Mouse (Mus musculus) liver, embryonic 14.5 days (tissue): ENCODE data around the gene Zbtb34. TPM values are rescaled to one million over a fixed set of nuclear protein-coding genes. Genes with fewer than 3 reads are reported as not detected.

Experiments
- ATAC-seq: fragments of 200-750 bp; cut with Nextera tagmentation; 2 replicates; pipeline ENCODE4 v1.8.0; 2017; ENCODE audit warnings: moderate number of reproducible peaks, mild to moderate bottlenecking, moderate library complexity; ENCODE audit not compliant: insufficient read depth
- DNase-seq, 3 experiments: peaks; one replicate each; pipeline ENCODE4 v3.0.0-alpha.2; 2012 to 2013; ENCODE audit warnings: low read depth in 3 of 3, low spot score in 3 of 3
- H3K27ac ChIP-seq: fragments of 300-500 bp; sonication (generic); 2 replicates; pipeline ENCODE4 v1.5.1; 2014; ENCODE audit warnings: moderate library complexity, mild to moderate bottlenecking, control low read depth, inconsistent platforms
- H3K27me3 ChIP-seq: fragments of 300-500 bp; sonication (generic); 2 replicates; pipeline ENCODE4 v1.6.1; 2014; ENCODE audit warnings: mild to moderate bottlenecking, low read length, moderate library complexity; ENCODE audit not compliant: control insufficient read depth, insufficient read depth
- H3K36me3 ChIP-seq: fragments of 300-500 bp; sonication (generic); replicated peaks from 2 replicates; pipeline ENCODE4 v1.6.1; 2014; ENCODE audit warnings: low read depth; ENCODE audit not compliant: control insufficient read depth, insufficient read depth
- H3K4me1 ChIP-seq, 2 experiments: fragments of 200-500 bp in 1 of 2; fragments of 300-500 bp in 1 of 2; sonication (generic) in 1 of 2; replicated peaks; 2 replicates each; pipeline ENCODE4 v1.6.1; 2012 to 2014; ENCODE audit warnings: antibody characterized with exemption in 1 of 2, inconsistent platforms in 1 of 2, low read length in 1 of 2; ENCODE audit not compliant: control insufficient read depth in 2 of 2, insufficient read depth in 2 of 2
- H3K4me2 ChIP-seq: fragments of 300-500 bp; sonication (generic); 2 replicates; pipeline ENCODE4 v1.6.1; 2014; ENCODE audit warnings: low read depth, mild to moderate bottlenecking, control low read depth, moderate library complexity
- H3K4me3 ChIP-seq, 2 experiments: fragments of 200-500 bp in 1 of 2; fragments of 300-500 bp in 1 of 2; sonication (generic) in 1 of 2; 2 replicates each; pipeline ENCODE4 v1.5.1; 2012 to 2014; ENCODE audit warnings: low read depth in 2 of 2, low read length in 2 of 2, mild to moderate bottlenecking in 2 of 2, control low read depth in 1 of 2, inconsistent platforms in 1 of 2, moderate library complexity in 1 of 2; ENCODE audit not compliant: insufficient read depth in 1 of 2
- H3K9ac ChIP-seq: fragments of 300-500 bp; sonication (generic); replicated peaks from 2 replicates; pipeline ENCODE4 v1.6.1; 2014; ENCODE audit warnings: mild to moderate bottlenecking, control low read depth, moderate library complexity
- H3K9me3 ChIP-seq: fragments of 300-500 bp; sonication (generic); 2 replicates; pipeline ENCODE4 v1.6.1; 2016; ENCODE audit warnings: low read length, mixed read lengths; ENCODE audit not compliant: control insufficient read depth
- CTCF ChIP-seq: IDR thresholded peaks from 2 replicates; pipeline ENCODE4 v1.5.1; 2016; ENCODE audit warnings: antibody characterized with exemption, low read depth, control low read depth
- EP300 ChIP-seq: IDR thresholded peaks from 2 replicates; pipeline ENCODE4 v1.6.1; 2016; ENCODE audit warnings: antibody characterized with exemption, low read depth
- WGBS: fragments of 180-500 bp; shearing (Covaris S2); extraction: QIAGEN DNeasy Blood & Tissue Kit; methylation state at CpG from one replicate; pipeline ENCODE4 v1.1.7; 2014; ENCODE audit not compliant: insufficient replicate concordance; 5-methylcytosine and 5-hydroxymethylcytosine counted together
- polyA plus RNA-seq, 2 experiments: library from polyadenylated mRNA; depleted of rRNA in 1 of 2; stranded (reverse) in 1 of 2; unstranded in 1 of 2; fragments of >200 nt; fragmentation: Nextera tagmentation in 1 of 2; extraction: Ambion mirVana in 1 of 2; gene quantifications; 2 replicates each; pipeline versions ENCODE4 v1.2.1 to v1.2.3; 2012 to 2014

Gene Zbtb34
- polyA plus RNA-seq, 2 experiments: 1.3 to 3.9 TPM

- no peak overlapping the region for H3K27ac ChIP-seq
- 80% methylated on average over 3 of the region's 3 CpGs for WGBS
- no peak for DNase-seq
- no peaks in the 10 kb centered on the region for H3K27me3 ChIP-seq
- H3K36me3 ChIP-seq: peaks cover 14% of the 10 kb centered on the region
- H3K4me2 ChIP-seq: no peak overlapping the region
- TF ChIP-seq EP300: no peak
- no peak for TF ChIP-seq CTCF
- no peak overlapping the region for H3K4me3 ChIP-seq
- H3K9me3 ChIP-seq: no peaks in the 10 kb centered on the region
- 0 out of 4 replicates have a peak, but pooled peaks cover 0 to 3% of the 10 kb centered on the region in 2 experiments for H3K4me1 ChIP-seq
- no peak overlapping the region for H3K9ac ChIP-seq
- no peak for ATAC-seq
Measured at GRCm38 (mm10) chr2:33453476-33453875, 22.4 kb upstream of the Zbtb34 start.

DNA sequence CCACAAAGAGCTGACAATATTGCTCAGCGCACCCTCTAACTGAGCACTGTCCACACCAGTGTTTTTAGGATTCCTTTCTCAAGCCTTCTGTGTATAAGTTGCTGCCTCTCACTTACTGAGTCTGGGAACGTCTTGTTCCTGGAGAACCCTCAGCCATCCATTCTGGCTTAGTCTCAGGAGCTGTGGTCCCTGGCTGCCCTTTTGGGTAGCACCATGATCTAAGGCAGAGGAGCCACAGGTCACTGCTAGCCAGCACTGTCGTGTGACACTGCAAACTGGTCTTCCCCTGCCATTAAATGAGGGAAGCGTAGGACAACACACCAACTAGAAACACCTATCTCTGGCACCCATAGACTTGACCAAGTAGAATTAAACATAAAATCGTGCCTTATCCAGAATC, 21.6 kb upstream of the Zbtb34 start:
- no peak overlapping the region for H3K4me2 ChIP-seq
- H3K9ac ChIP-seq: no peak overlapping the region
- 81% methylated on average over 5 of the region's 5 CpGs for WGBS
- peaks cover 14% of the 10 kb centered on the region for H3K36me3 ChIP-seq
- H3K9me3 ChIP-seq: no peaks in the 10 kb centered on the region
- no peak overlapping the region for H3K27ac ChIP-seq
- DNase-seq (no peak), ATAC-seq (no peak)
- H3K4me1 ChIP-seq: 0 out of 4 replicates have a peak, but pooled peaks cover 0 to 3% of the 10 kb centered on the region in 2 experiments
- H3K27me3 ChIP-seq: no peaks in the 10 kb centered on the region
- H3K4me3 ChIP-seq: no peak overlapping the region
- TF ChIP-seq EP300 (no peak), CTCF (no peak)

GRCm38 (mm10) chr2:33452140-33452539, 21.0 kb upstream of the Zbtb34 start:
- no peak for ATAC-seq

DNA sequence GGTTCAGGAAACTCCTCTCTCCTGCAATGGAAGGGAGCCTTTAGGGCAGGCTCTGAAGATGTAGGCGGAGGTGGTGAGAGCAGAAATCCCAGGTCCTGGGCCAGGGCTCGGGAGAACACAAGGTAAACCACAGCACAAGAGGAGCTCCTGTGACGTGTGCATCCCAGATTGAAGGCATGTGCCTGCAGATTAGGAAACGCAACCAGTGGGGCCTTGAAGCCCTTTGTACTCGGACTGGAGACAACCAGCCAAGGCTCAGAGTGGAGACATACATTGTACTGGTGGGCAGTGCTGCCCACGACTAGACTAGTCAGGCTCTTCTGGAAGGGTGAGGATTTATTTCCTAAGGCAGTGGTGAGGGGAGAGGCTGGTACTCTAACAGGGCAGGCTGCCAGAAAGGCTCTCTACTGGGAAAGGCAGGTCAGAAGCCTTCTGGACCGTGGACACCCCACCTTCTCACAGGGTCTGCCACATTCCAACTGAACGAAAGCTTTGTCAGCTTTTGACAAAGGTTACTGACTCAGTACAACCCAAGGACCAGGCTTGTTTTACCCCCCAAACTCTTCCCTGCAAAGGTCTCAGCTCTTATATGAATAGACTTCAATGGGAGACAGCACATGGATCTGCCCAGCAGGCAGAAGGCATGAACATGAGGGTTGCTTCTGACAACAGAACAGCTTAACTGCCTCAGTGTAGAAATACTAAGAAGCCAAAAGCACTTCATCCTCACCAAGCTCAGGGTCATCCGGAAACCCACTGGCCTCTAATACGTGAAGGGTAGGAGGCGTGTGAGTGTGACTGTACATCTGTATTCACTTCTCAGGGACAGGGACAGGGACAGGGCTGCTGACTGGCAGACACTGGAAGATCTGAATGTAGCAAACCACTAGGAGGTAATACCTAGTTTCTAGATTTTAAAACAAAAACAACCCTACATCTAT, 20.2 kb upstream of the Zbtb34 start:
- Histone ChIP-seq H3K9me3 (no peaks in the 10 kb centered on the region), H3K4me3 (no peak overlapping the region), H3K4me2 (no peak overlapping the region), H3K36me3 (peaks cover 14% of the 10 kb centered on the region), H3K9ac (no peak overlapping the region), H3K4me1 (peaks cover 0 to 3% of the 10 kb centered on the region in 2 experiments; a peak in 1 of 4 replicates), H3K27ac (no peak overlapping the region), H3K27me3 (no peaks in the 10 kb centered on the region)
- WGBS: 72% methylated on average over 11 of the region's 11 CpGs
- DNase-seq (no peak), ATAC-seq (no peak)
- TF ChIP-seq EP300 (no peak), CTCF (no peak)

More at GRCm38 (mm10) chr2:33452140-33452539, 21.0 kb upstream of the Zbtb34 start:
- 35% methylated on average over 4 of the region's 4 CpGs for WGBS
- Histone ChIP-seq H3K4me1 (peaks cover 0 to 3% of the 10 kb centered on the region in 2 experiments; a peak in 1 of 4 replicates), H3K27ac (no peak overlapping the region), H3K4me3 (no peak overlapping the region), H3K9ac (no peak overlapping the region), H3K9me3 (no peaks in the 10 kb centered on the region), H3K36me3 (peaks cover 14% of the 10 kb centered on the region), H3K4me2 (no peak overlapping the region), H3K27me3 (no peaks in the 10 kb centered on the region)
- DNase-seq: no peak
- TF ChIP-seq CTCF: no peak
- no peak for TF ChIP-seq EP300
